Mouse (Mus musculus): ENCODE results near the gene Iqsec1.

GRCm38 (mm10) chr6:90618274-90618673, 370.2 kb downstream of the Iqsec1 start:
- TF ChIP-seq CTCF (IDR thresholded peaks at IDR 0.05; ENCODE audit: extremely low read depth, insufficient read depth, insufficient read length, insufficient replicate concordance) = no peak
- no peak for TF ChIP-seq POLR2A (IDR thresholded peaks at IDR 0.05; ENCODE audit: low read depth, low read length)

Measured in spleen, adult 2 months (tissue).